Mouse (Mus musculus): ENCODE data around the gene Cacybp. TPM values are rescaled to one million over a fixed set of nuclear protein-coding genes. Genes with fewer than 3 reads are reported as not detected.

Gene Cacybp
- polyA plus RNA-seq (2014; fragmentation: Nextera tagmentation; extraction: Ambion mirVana) = 415 and 437 TPM in 2 replicates

- H3K9me3 ChIP-seq (ENCODE audit: control insufficient read depth, low read length) = no peaks in the 10 kb centered on the region
- H3K27ac ChIP-seq (ENCODE audit: low read depth, low read length) = peak within 1 kb of the TSS; percentile 94
- H3K9ac ChIP-seq (ENCODE audit: low read depth, low read length) = peak within 1 kb of the TSS; percentile 92
- peak within 1 kb of the TSS; percentile 88 for H3K4me3 ChIP-seq (ENCODE audit: low read depth, low read length)
- WGBS = under 1% methylated on average over 75 of the region's 76 CpGs
- peak; percentile 100 for DNase-seq (ENCODE audit: low spot score)
- peak within 1 kb of the TSS; percentile 83 for H3K4me2 ChIP-seq
- peaks cover 5% of the 10 kb centered on the region; the same call in 1 of the 2 replicates for H3K4me1 ChIP-seq (replicated peaks; ENCODE audit: control insufficient read depth, insufficient read depth, low read length)
- ATAC-seq (replicated peaks; ENCODE audit: low FRiP score) = peak; percentile 98
- no peaks in the 10 kb centered on the region for H3K27me3 ChIP-seq (replicated peaks; ENCODE audit: control insufficient read depth, insufficient read depth, low read length)
- no peaks in the 10 kb centered on the region; the same call in 1 of the 2 replicates for H3K36me3 ChIP-seq (ENCODE audit: control insufficient read depth, insufficient read depth, low read length)
Observed at GRCm38 (mm10) chr1:160212703-160213669, at the start of gene Cacybp. Gene Cacybp (minus strand): TSS chr1:160212875.

GRCm38 (mm10) chr1:160262415-160262814 is 49.7 kb upstream of the Cacybp start:
- no peak for DNase-seq (ENCODE audit: low spot score)
- H3K4me3 ChIP-seq (ENCODE audit: low read depth, low read length) = no peak overlapping the region
- 80% methylated on average over 4 of the region's 4 CpGs for WGBS
- H3K4me2 ChIP-seq = no peak overlapping the region
- H3K4me1 ChIP-seq (replicated peaks; ENCODE audit: control insufficient read depth, insufficient read depth, low read length) = peaks cover 10% of the 10 kb centered on the region; the same call in 1 of the 2 replicates
- H3K9me3 ChIP-seq (ENCODE audit: control insufficient read depth, low read length) = no peaks in the 10 kb centered on the region
- no peaks in the 10 kb centered on the region for H3K27me3 ChIP-seq (replicated peaks; ENCODE audit: control insufficient read depth, insufficient read depth, low read length)
- no peaks in the 10 kb centered on the region for H3K36me3 ChIP-seq (ENCODE audit: control insufficient read depth, insufficient read depth, low read length)
- ATAC-seq (replicated peaks; ENCODE audit: low FRiP score) = no peak
- no peak overlapping the region for H3K9ac ChIP-seq (ENCODE audit: low read depth, low read length)
- H3K27ac ChIP-seq (ENCODE audit: low read depth, low read length) = no peak overlapping the region

GRCm38 (mm10) chr1:160261849-160262248 is 49.2 kb upstream of the Cacybp start:
- no peak overlapping the region for H3K9ac ChIP-seq (ENCODE audit: low read depth, low read length)
- no peak for ATAC-seq (replicated peaks; ENCODE audit: low FRiP score)
- no peaks in the 10 kb centered on the region for H3K36me3 ChIP-seq (ENCODE audit: control insufficient read depth, insufficient read depth, low read length)
- H3K27ac ChIP-seq (ENCODE audit: low read depth, low read length) = no peak overlapping the region
- peaks cover 10% of the 10 kb centered on the region; the same call in 1 of the 2 replicates for H3K4me1 ChIP-seq (replicated peaks; ENCODE audit: control insufficient read depth, insufficient read depth, low read length)
- H3K4me2 ChIP-seq = no peak overlapping the region
- WGBS = 86% methylated on average over 2 of the region's 2 CpGs
- H3K27me3 ChIP-seq (replicated peaks; ENCODE audit: control insufficient read depth, insufficient read depth, low read length) = no peaks in the 10 kb centered on the region
- DNase-seq (ENCODE audit: low spot score) = no peak
- H3K4me3 ChIP-seq (ENCODE audit: low read depth, low read length) = no peak overlapping the region
- no peaks in the 10 kb centered on the region for H3K9me3 ChIP-seq (ENCODE audit: control insufficient read depth, low read length)

GRCm38 (mm10) chr1:160260605-160261004 is 47.9 kb upstream of the Cacybp start:
- ATAC-seq (replicated peaks; ENCODE audit: low FRiP score) = no peak
- Histone ChIP-seq H3K27ac (ENCODE audit: low read depth, low read length) (no peak overlapping the region), H3K9me3 (ENCODE audit: control insufficient read depth, low read length) (no peaks in the 10 kb centered on the region), H3K4me3 (ENCODE audit: low read depth, low read length) (no peak overlapping the region), H3K27me3 (replicated peaks; ENCODE audit: control insufficient read depth, insufficient read depth, low read length) (no peaks in the 10 kb centered on the region), H3K4me2 (no peak overlapping the region), H3K4me1 (replicated peaks; ENCODE audit: control insufficient read depth, insufficient read depth, low read length) (peaks cover 10% of the 10 kb centered on the region; the same call in 1 of the 2 replicates), H3K36me3 (ENCODE audit: control insufficient read depth, insufficient read depth, low read length) (no peaks in the 10 kb centered on the region), H3K9ac (ENCODE audit: low read depth, low read length) (no peak overlapping the region)
- 78% methylated on average over 4 of the region's 4 CpGs for WGBS
- no peak for DNase-seq (ENCODE audit: low spot score)

- H3K4me3 ChIP-seq (ENCODE audit: low read depth, low read length) = no peak overlapping the region
- H3K4me1 ChIP-seq (replicated peaks; ENCODE audit: control insufficient read depth, insufficient read depth, low read length) = peaks cover 10% of the 10 kb centered on the region; the same call in 1 of the 2 replicates
- ATAC-seq (replicated peaks; ENCODE audit: low FRiP score) = no peak
- no peak overlapping the region for H3K27ac ChIP-seq (ENCODE audit: low read depth, low read length)
- 68% methylated on average over 7 of the region's 7 CpGs for WGBS
- H3K27me3 ChIP-seq (replicated peaks; ENCODE audit: control insufficient read depth, insufficient read depth, low read length) = no peaks in the 10 kb centered on the region
- H3K9me3 ChIP-seq (ENCODE audit: control insufficient read depth, low read length) = no peaks in the 10 kb centered on the region
- H3K4me2 ChIP-seq = no peak overlapping the region
- H3K9ac ChIP-seq (ENCODE audit: low read depth, low read length) = no peak overlapping the region
- no peaks in the 10 kb centered on the region for H3K36me3 ChIP-seq (ENCODE audit: control insufficient read depth, insufficient read depth, low read length)
- DNase-seq (ENCODE audit: low spot score) = no peak
Observed at GRCm38 (mm10) chr1:160259884-160260283, 47.2 kb upstream of the Cacybp start.

GRCm38 (mm10) chr1:160253108-160253507 is 40.4 kb upstream of the Cacybp start:
- Histone ChIP-seq H3K36me3 (ENCODE audit: control insufficient read depth, insufficient read depth, low read length) (no peaks in the 10 kb centered on the region), H3K4me3 (ENCODE audit: low read depth, low read length) (no peak overlapping the region), H3K9me3 (ENCODE audit: control insufficient read depth, low read length) (no peaks in the 10 kb centered on the region), H3K4me1 (replicated peaks; ENCODE audit: control insufficient read depth, insufficient read depth, low read length) (no peaks in the 10 kb centered on the region), H3K27ac (ENCODE audit: low read depth, low read length) (no peak overlapping the region), H3K4me2 (no peak overlapping the region), H3K9ac (ENCODE audit: low read depth, low read length) (no peak overlapping the region), H3K27me3 (replicated peaks; ENCODE audit: control insufficient read depth, insufficient read depth, low read length) (no peaks in the 10 kb centered on the region)
- DNase-seq (ENCODE audit: low spot score) (no peak), ATAC-seq (replicated peaks; ENCODE audit: low FRiP score) (no peak)
- 79% methylated on average over 2 of the region's 2 CpGs for WGBS

- Histone ChIP-seq H3K27ac (ENCODE audit: low read depth, low read length) (no peak overlapping the region), H3K9me3 (ENCODE audit: control insufficient read depth, low read length) (no peaks in the 10 kb centered on the region), H3K4me3 (ENCODE audit: low read depth, low read length) (no peak overlapping the region), H3K9ac (ENCODE audit: low read depth, low read length) (no peak overlapping the region), H3K36me3 (ENCODE audit: control insufficient read depth, insufficient read depth, low read length) (no peaks in the 10 kb centered on the region), H3K4me1 (replicated peaks; ENCODE audit: control insufficient read depth, insufficient read depth, low read length) (no peaks in the 10 kb centered on the region), H3K4me2 (no peak overlapping the region), H3K27me3 (replicated peaks; ENCODE audit: control insufficient read depth, insufficient read depth, low read length) (no peaks in the 10 kb centered on the region)
- WGBS = 75% methylated on average over 5 of the region's 5 CpGs
- ATAC-seq (replicated peaks; ENCODE audit: low FRiP score) = no peak
- DNase-seq (ENCODE audit: low spot score) = no peak
Observed at GRCm38 (mm10) chr1:160251388-160252007, 38.8 kb upstream of the Cacybp start.

GRCm38 (mm10) chr1:160250782-160251181 is 38.1 kb upstream of the Cacybp start:
- no peaks in the 10 kb centered on the region for H3K36me3 ChIP-seq (ENCODE audit: control insufficient read depth, insufficient read depth, low read length)
- H3K27me3 ChIP-seq (replicated peaks; ENCODE audit: control insufficient read depth, insufficient read depth, low read length) = no peaks in the 10 kb centered on the region
- no peak overlapping the region for H3K9ac ChIP-seq (ENCODE audit: low read depth, low read length)
- no peak overlapping the region for H3K4me2 ChIP-seq
- no peaks in the 10 kb centered on the region for H3K9me3 ChIP-seq (ENCODE audit: control insufficient read depth, low read length)
- H3K27ac ChIP-seq (ENCODE audit: low read depth, low read length) = no peak overlapping the region
- DNase-seq (ENCODE audit: low spot score) (no peak), ATAC-seq (replicated peaks; ENCODE audit: low FRiP score) (no peak)
- WGBS = 55% methylated on average over 4 of the region's 4 CpGs
- H3K4me3 ChIP-seq (ENCODE audit: low read depth, low read length) = no peak overlapping the region
- H3K4me1 ChIP-seq (replicated peaks; ENCODE audit: control insufficient read depth, insufficient read depth, low read length) = no peaks in the 10 kb centered on the region

Data from liver, embryonic 11.5 days (tissue).